Mouse (Mus musculus) olfactory bulb, adult 2 months (tissue): ENCODE results near the gene Cyb561d1.

Source experiments
- CTCF ChIP-seq: fragments of 200-500 bp; IDR thresholded peaks from 2 replicates; pipeline ENCODE4 v1.5.1; 2012; ENCODE audit warnings: low read depth, mild to moderate bottlenecking, low read length, moderate library complexity; ENCODE audit not compliant: insufficient read depth
- POLR2A ChIP-seq: fragments of 200-500 bp; IDR thresholded peaks from 2 replicates; pipeline ENCODE4 v1.6.1; 2012; ENCODE audit warnings: mild to moderate bottlenecking, low read depth, low read length, moderate library complexity; ENCODE audit not compliant: insufficient read depth

- TF ChIP-seq CTCF (no peak), POLR2A (no peak)
Observed at GRCm38 (mm10) chr3:108199231-108199630, 1.8 kb downstream of the Cyb561d1 start.
